8 mouse cellular contexts compared by ENCODE assay signal in the genomic region with DNA sequence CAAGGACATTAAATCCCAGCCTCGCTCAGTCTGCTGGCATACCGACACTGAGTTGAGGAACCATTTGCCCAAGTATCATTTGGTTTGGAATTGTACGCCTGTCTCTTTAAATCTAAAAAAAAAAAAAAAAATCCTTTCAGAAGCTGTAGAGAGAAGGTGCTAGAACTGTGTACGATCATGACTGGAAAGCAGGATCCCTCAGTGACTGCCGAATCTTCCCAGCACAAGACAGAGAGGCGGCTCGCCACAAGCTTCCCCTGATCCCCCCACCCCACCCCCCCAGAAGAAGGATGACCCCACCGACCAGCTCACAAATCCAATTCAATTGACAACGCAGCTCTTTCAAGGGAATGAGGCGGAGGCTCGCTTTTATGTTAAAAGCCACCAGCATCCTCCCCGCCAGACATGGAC. TPM values are rescaled to one million over a fixed set of nuclear protein-coding genes. Genes with fewer than 3 reads are reported as not detected.
A peak's percentile ranks its signal among the peaks of the same experiment; 100 is the strongest.
DNase-seq lines count a peak whose midpoint lies in the region; ATAC-seq and TF ChIP-seq lines count a peak whose summit lies in the region.

No protein-coding gene starts in this region.

- H3K4me3 ChIP-seq in forebrain, embryonic 16.5 days (replicated peaks; ENCODE audit: low read length) = peak overlapping the region; percentile 73
- H3K4me3 ChIP-seq in limb, embryonic 14.5 days (replicated peaks; ENCODE audit: low read length) = peak overlapping the region; percentile 40
- peak overlapping the region; percentile 44 for H3K4me3 ChIP-seq in stomach, postnatal 0 days (ENCODE audit: low read depth, low read length)

- TF ChIP-seq EP300 in stomach, postnatal 0 days (optimal IDR thresholded peaks at IDR 0.05) = no peak

- no peak for TF ChIP-seq CTCF in stomach, postnatal 0 days (IDR thresholded peaks at IDR 0.05; ENCODE audit: low read depth)

- peaks cover 21% of the 10 kb centered on the region for H3K4me1 ChIP-seq in forebrain, embryonic 16.5 days (replicated peaks; ENCODE audit: control insufficient read depth, insufficient read depth, low read length)
- H3K4me1 ChIP-seq in limb, embryonic 14.5 days (ENCODE audit: control insufficient read depth, insufficient read depth, low read length) = 0 out of 2 replicates have a peak, but pooled peaks cover 10% of the 10 kb centered on the region
- H3K4me1 ChIP-seq in stomach, postnatal 0 days (replicated peaks; ENCODE audit: control insufficient read depth, insufficient read depth) = no peaks in the 10 kb centered on the region

- no peaks in the 10 kb centered on the region for H3K36me3 ChIP-seq in forebrain, embryonic 16.5 days (ENCODE audit: control insufficient read depth, insufficient read depth)
- no peaks in the 10 kb centered on the region for H3K36me3 ChIP-seq in limb, embryonic 14.5 days (ENCODE audit: control insufficient read depth, insufficient read depth, low read length)
- H3K36me3 ChIP-seq in stomach, postnatal 0 days (ENCODE audit: control insufficient read depth, insufficient read depth, low read length) = no peaks in the 10 kb centered on the region; the same call in 1 of the 2 replicates

- H3K4me2 ChIP-seq in forebrain, embryonic 16.5 days (ENCODE audit: low read length) = peak overlapping the region; percentile 72
- H3K4me2 ChIP-seq in limb, embryonic 14.5 days (replicated peaks; ENCODE audit: low read depth, low read length, severe bottlenecking) = peak overlapping the region; percentile 77
- peak overlapping the region; percentile 57 for H3K4me2 ChIP-seq in stomach, postnatal 0 days (replicated peaks; ENCODE audit: low read depth)

- WGBS in forebrain, embryonic 16.5 days = 2% methylated on average over 12 of the region's 12 CpGs
- 8% methylated on average over 12 of the region's 12 CpGs for WGBS in limb, embryonic 14.5 days
- 22% methylated on average over 12 of the region's 12 CpGs for WGBS in stomach, postnatal 0 days

- peak overlapping the region; percentile 88 for H3K9ac ChIP-seq in forebrain, embryonic 16.5 days (replicated peaks; ENCODE audit: low read depth, low read length)
- peak overlapping the region; percentile 44 for H3K9ac ChIP-seq in limb, embryonic 14.5 days (ENCODE audit: low read depth, low read length, severe bottlenecking)
- H3K9ac ChIP-seq in stomach, postnatal 0 days (ENCODE audit: low read length) = peak overlapping the region; percentile 51

- no peaks in the 10 kb centered on the region for H3K27me3 ChIP-seq in forebrain, embryonic 16.5 days (replicated peaks; ENCODE audit: control insufficient read depth, insufficient read depth, low read length)
- H3K27me3 ChIP-seq in limb, embryonic 14.5 days (ENCODE audit: control insufficient read depth, insufficient read depth, low read length) = peaks cover 7% of the 10 kb centered on the region; the same call in 1 of the 2 replicates
- no peaks in the 10 kb centered on the region for H3K27me3 ChIP-seq in stomach, postnatal 0 days (ENCODE audit: control insufficient read depth, insufficient read depth, low read length)

- DNase-seq in layer of hippocampus, adult 11-12 months (ENCODE audit: low spot score) = peak; percentile 35
- DNase-seq in layer of hippocampus, postnatal 36 days = no peak
- peak; percentile 49 for DNase-seq in brain, embryonic 18.5 days (ENCODE audit: low read depth, low spot score)
- DNase-seq in limb, embryonic 14.5 days (ENCODE audit: low spot score) = peak; percentile 7
- no peak for DNase-seq in stomach, postnatal 0 days (ENCODE audit: low spot score)
- no peak for DNase-seq in B cell, adult 2 months
- no peak for DNase-seq in adrenal gland, postnatal 10 days

- H3K9me3 ChIP-seq in forebrain, embryonic 16.5 days (ENCODE audit: control insufficient read depth, low read length) = no peaks in the 10 kb centered on the region
- H3K9me3 ChIP-seq in limb, embryonic 14.5 days (ENCODE audit: control insufficient read depth, low read length) = no peaks in the 10 kb centered on the region
- H3K9me3 ChIP-seq in stomach, postnatal 0 days (ENCODE audit: control insufficient read depth, low read length) = no peaks in the 10 kb centered on the region

- ATAC-seq in forebrain, embryonic 16.5 days = peak; percentile 73
- no peak; the same call in 1 of the 2 replicates for ATAC-seq in limb, embryonic 14.5 days (ENCODE audit: low FRiP score, low read depth)
- ATAC-seq in stomach, postnatal 0 days (ENCODE audit: low FRiP score, low TSS enrichment) = no peak

- TF ChIP-seq POLR2A in limb, embryonic 14.5 days (IDR thresholded peaks at IDR 0.05; ENCODE audit: borderline replicate concordance, extremely low read depth, insufficient read depth, insufficient read length) = no peak

- H3K27ac ChIP-seq in forebrain, embryonic 16.5 days (ENCODE audit: low read length) = peak overlapping the region; percentile 96
- no peak overlapping the region for H3K27ac ChIP-seq in limb, embryonic 14.5 days (replicated peaks; ENCODE audit: low read depth, low read length)
- H3K27ac ChIP-seq in stomach, postnatal 0 days (replicated peaks) = peak overlapping the region; percentile 50; the same call in 1 of the 2 replicates

RNA-seq across cellular contexts. Expression of a gene that starts 47.1 kb away (rescaled TPM):
- 100 to 1,000 TPM; 673 to 712 TPM for total RNA-seq in layer of hippocampus, postnatal 36 days (2021)
- polyA plus RNA-seq in forebrain, embryonic 16.5 days (2015; fragmentation: Nextera tagmentation; extraction: Ambion mirVana) = 1,113 and 1,180 TPM in 2 replicates
- 547 and 736 TPM in 2 replicates for polyA plus RNA-seq in limb, embryonic 14.5 days (2012; rRNA removed)
- 706 and 740 TPM in 2 replicates for polyA plus RNA-seq in limb, embryonic 14.5 days (2014; fragmentation: Nextera tagmentation; extraction: Ambion mirVana)
- 394 and 400 TPM in 2 replicates for polyA plus RNA-seq in stomach, postnatal 0 days (2015; fragmentation: Nextera tagmentation; extraction: Ambion mirVana)
- 100 to 1,000 TPM; 763 to 803 TPM for total RNA-seq in adrenal gland, postnatal 10 days (2021)

Comparison
In these comparisons a context has a peak if more than half of its experiments do, and no peak if none do; other contexts are left out.
1. DNase-seq: peak in layer of hippocampus, adult 11-12 months (single experiment), brain, embryonic 18.5 days (single experiment) and limb, embryonic 14.5 days (single experiment); none in layer of hippocampus, postnatal 36 days (0 of 2), stomach, postnatal 0 days (single experiment), B cell, adult 2 months (0 of 2) and adrenal gland, postnatal 10 days (single experiment).
2. Peak in every context shown above with its lines, with median percentiles within 50 percentile points of each other: H3K4me2 ChIP-seq, H3K4me3 ChIP-seq and H3K9ac ChIP-seq.